Mouse (Mus musculus) skeletal muscle tissue, adult 2 months (tissue): ENCODE measurements around the gene Hdac7.
A peak's percentile ranks its signal among the peaks of the same experiment; 100 is the strongest.

Experiments
- DNase-seq: peaks from one replicate; pipeline ENCODE4 v3.0.0-alpha.2; 2012; ENCODE audit warnings: low read depth, low spot score

The Hdac7 gene

GRCm38 (mm10) chr15:97766594-97767279 lies 77.6 kb downstream of the Hdac7 start:
- DNase-seq: no peak

- no peak for DNase-seq
Observed at GRCm38 (mm10) chr15:97766194-97766593, 78.1 kb downstream of the Hdac7 start.

- no peak for DNase-seq
Observed at GRCm38 (mm10) chr15:97765090-97765794, 79.1 kb downstream of the Hdac7 start.

GRCm38 (mm10) chr15:97764532-97764931 lies 79.8 kb downstream of the Hdac7 start:
- DNase-seq: no peak

GRCm38 (mm10) chr15:97763256-97764049 lies 80.8 kb downstream of the Hdac7 start:
- peak; percentile 65 for DNase-seq

GRCm38 (mm10) chr15:97762733-97763132 lies 81.6 kb downstream of the Hdac7 start:
- peak; percentile 54 for DNase-seq

- DNase-seq: no peak
Observed at GRCm38 (mm10) chr15:97761438-97761837, 82.9 kb downstream of the Hdac7 start.

- DNase-seq: no peak
Observed at GRCm38 (mm10) chr15:97760952-97761351, 83.3 kb downstream of the Hdac7 start.

- no peak for DNase-seq
Observed at GRCm38 (mm10) chr15:97760006-97760405, 84.3 kb downstream of the Hdac7 start.

GRCm38 (mm10) chr15:97755361-97755760 lies 88.9 kb downstream of the Hdac7 start:
- no peak for DNase-seq

- DNase-seq: no peak
Observed at GRCm38 (mm10) chr15:97754476-97754875, 89.8 kb downstream of the Hdac7 start.

- DNase-seq: no peak
Observed at GRCm38 (mm10) chr15:97752491-97752890, 91.8 kb downstream of the Hdac7 start.

GRCm38 (mm10) chr15:97751676-97752075 lies 92.6 kb downstream of the Hdac7 start:
- DNase-seq: no peak

GRCm38 (mm10) chr15:97750697-97751096 lies 93.6 kb downstream of the Hdac7 start:
- peak; percentile 62 for DNase-seq

GRCm38 (mm10) chr15:97749841-97750240 lies 94.5 kb downstream of the Hdac7 start:
- no peak for DNase-seq

GRCm38 (mm10) chr15:97749397-97749796 lies 94.9 kb downstream of the Hdac7 start:
- no peak for DNase-seq

GRCm38 (mm10) chr15:97748964-97749363 lies 95.3 kb downstream of the Hdac7 start:
- no peak for DNase-seq

- DNase-seq: no peak
Observed at GRCm38 (mm10) chr15:97748309-97748708, 96.0 kb downstream of the Hdac7 start.

- no peak for DNase-seq
Observed at GRCm38 (mm10) chr15:97747486-97747885, 96.8 kb downstream of the Hdac7 start.

- no peak for DNase-seq
Observed at GRCm38 (mm10) chr15:97746748-97747147, 97.6 kb downstream of the Hdac7 start.

- no peak for DNase-seq
Observed at GRCm38 (mm10) chr15:97746278-97746677, 98.0 kb downstream of the Hdac7 start.

GRCm38 (mm10) chr15:97745331-97745730 lies 99.0 kb downstream of the Hdac7 start:
- peak; percentile 82 for DNase-seq
